Mouse (Mus musculus) granulocyte monocyte progenitor cell, adult 5-6 weeks (primary cell): ENCODE measurements around the gene Ythdc1. TPM values are rescaled to one million over a fixed set of nuclear protein-coding genes. Genes with fewer than 3 reads are reported as not detected.
"Not testable (repeated sequence)": the region's sequence is repeated elsewhere in the genome, so short reads cannot be mapped to it uniquely, and the experiment has no call there.

Experiments
- ATAC-seq: replicated peaks from 2 replicates; pipeline ENCODE4 v1.8.0; 2016; ENCODE audit warnings: mild to moderate bottlenecking, moderate TSS enrichment, inconsistent platforms; ENCODE audit not compliant: poor library complexity, severe bottlenecking
- total RNA-seq, 2 experiments: library from RNA; stranded (forward) in 1 of 2; stranded (reverse) in 1 of 2; fragments of 200-712, 200-1000 nt in 1 of 2; fragments of >200 nt in 1 of 2; fragmentation: Nextera tagmentation in 1 of 2; gene quantifications; 2 replicates each; pipeline ENCODE4 v1.2.3; 2014 to 2017

Gene Ythdc1
- total RNA-seq (2014; fragmentation: Nextera tagmentation) (86.3 and 90.3 TPM in 2 replicates), total RNA-seq (2017) (124 TPM in 2 replicates)

DNA sequence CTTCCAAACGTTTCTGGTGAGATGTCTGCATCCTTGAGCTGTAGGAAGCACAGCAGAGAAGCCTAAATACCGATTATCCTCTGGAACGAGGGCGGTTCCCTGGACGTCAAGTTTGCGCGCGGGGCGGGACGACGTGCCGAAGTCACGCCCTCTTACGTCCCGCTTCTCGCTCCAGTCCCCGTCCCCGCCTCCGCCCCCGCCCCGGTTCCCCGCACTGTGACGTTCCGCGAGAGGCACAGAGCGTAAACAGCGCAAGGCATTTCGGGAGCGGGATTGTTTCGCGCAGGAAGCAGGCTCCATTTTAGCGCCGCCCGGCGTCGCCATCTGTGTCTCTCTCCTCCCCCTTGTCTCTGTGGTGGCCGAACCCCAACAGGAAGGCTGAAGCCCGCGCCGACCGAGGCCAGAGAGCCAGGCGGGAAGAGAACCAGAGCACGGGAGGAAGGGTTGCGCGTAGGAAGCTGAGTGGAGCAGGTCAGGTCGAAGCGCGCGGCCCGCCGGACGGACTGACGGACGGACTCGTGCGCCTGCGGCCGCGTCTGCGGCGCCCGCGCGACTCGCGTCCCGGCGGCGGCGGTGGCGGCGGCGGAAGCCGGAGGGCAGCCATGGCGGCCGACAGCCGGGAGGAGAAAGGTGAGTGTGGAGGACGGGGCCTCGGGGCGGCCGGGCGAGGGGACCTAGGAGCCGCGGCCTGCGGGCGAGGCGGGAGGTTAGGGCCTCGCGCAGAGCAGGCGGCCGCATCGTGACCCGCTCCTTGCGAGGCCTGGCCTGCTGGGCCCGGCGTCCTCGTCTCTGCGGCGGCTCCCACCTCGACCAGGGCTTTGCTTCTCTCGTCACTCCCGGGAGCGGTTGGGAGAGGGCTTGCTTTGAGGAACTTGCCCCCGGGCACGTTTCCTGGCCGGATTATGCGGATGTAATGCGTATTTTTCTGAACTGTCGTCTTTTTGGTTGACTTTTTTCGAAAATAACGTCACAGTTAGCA, at the start of gene Ythdc1:
Gene Ythdc1, plus strand, starts transcription at position 260 of the 979 bp plus-strand sequence.
- peak; percentile 89 for ATAC-seq

DNA sequence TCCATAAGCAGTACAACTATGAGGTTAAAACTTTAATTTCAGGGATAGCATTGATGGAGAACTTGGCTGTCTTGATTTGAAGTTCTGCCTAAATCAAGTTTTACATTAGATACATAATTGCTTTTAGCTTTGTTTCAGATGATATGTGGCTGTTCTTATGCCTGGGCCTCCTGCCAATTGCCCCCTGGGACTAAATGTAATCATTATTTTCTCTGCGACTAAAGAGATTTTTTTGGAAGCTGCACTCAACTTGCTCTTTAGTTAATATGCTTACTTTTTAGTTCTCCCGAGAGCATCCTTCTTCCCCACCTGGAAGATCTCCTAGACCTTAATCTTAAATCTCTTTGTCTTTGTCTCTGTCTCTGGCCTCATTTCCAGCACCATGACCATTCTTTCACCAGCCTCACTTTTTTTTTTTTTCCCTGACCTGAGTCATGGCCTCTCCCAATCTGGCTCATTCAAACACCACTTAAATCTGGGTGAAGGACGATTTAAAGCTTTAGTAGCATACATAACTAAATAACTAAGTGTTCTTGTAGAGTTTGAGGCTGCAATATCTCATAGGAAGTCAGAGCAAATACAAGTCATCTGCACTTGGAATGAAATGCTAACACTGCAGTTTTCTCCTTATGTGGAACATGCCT, 34.9 kb upstream of the Ythdc1 start:
- ATAC-seq = no peak

DNA sequence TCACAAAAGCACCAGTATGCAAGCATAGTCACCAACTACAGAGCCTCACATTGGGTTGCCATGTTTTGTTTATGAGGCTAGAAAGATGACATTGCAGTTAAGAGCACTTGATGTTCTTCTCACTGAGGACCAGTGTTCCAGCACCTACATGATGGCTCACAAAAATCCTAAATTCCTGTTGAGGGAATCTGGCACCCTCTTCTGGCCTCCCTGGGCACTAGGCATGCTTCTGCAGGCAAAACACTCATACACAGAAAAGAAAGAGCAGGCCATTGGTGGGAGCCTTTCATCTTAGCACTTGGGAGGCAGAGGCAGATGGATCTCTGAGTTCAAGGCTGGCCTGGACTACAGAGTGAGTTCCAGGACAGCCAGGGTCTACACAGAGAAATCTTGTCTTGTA, 33.0 kb upstream of the Ythdc1 start:
- no peak for ATAC-seq

DNA sequence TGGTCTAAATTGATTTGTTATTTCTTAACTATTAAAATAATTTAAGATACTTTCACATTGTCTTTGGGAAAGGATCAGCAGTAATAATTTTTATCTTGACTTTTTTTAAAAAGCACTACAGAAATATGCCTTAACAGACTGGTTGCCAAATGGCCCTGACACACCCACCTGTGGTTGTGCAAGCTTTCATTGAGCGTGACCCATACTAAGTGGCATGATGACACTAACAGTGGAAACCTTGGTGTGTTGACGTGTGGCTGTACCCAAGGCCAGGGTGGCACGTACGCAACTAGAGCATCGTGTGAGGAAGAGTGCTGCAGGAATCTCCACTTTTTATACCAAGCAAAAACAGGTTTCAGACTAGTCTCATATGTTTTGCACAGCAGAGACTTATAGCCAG, 27.1 kb upstream of the Ythdc1 start:
- no peak for ATAC-seq

DNA sequence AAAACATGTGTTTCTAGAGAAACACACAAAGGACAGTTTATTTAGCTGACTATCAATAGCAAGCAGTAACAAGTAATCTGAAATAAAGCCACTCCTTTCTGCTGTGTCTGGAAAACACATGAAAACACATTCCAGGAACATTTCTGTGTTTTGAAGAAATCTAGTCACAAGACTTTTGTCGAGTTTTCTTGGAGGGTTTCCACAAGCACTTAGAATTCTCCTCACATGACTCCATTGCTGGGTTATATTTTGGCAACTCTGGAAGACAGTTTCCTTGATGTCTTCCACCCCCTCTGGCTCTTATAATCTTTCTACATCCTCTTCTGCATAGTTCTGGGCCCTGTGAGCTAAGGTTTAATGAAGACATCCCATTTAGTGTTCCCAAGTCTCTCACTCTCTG, 25.6 kb upstream of the Ythdc1 start:
- no peak for ATAC-seq

DNA sequence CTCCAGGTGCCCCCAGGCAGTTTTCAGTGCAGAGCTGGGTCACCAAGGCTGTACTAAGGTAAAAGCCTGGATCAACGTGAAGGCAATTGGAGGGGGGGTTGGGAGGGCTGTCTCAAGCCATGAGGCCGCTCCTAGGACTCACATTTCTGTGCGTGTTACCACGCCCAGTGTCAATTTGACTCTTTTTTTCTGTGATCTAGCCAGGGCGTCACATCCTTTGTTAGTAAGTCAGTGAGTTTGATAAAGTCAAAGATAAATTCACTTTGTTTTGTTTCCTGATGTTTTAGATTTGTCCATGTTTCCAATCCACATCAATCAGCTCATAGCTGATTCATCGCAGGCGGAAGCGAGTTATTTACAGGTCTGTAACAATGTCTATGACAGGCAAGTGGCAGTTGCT, 21.0 kb upstream of the Ythdc1 start:
- no peak for ATAC-seq

DNA sequence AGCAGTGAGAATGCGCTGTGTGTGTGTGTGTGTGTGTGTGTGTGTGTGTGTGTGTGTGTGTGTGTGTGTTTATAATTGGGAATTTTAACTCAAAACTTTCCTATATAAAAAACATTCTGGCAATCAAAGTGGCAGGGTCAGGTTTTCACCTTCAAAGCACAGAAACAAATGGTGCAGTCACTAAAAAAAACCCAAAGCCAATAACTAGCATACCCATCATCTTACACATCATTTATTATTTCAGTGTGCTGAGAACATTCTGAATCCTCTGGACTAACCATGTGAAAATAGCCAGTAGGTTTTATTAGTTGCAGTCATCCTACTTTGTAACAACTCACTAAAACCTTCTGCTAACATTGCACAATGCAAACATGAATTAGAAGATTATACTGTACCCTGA, 19.8 kb upstream of the Ythdc1 start:
- no peak for ATAC-seq

DNA sequence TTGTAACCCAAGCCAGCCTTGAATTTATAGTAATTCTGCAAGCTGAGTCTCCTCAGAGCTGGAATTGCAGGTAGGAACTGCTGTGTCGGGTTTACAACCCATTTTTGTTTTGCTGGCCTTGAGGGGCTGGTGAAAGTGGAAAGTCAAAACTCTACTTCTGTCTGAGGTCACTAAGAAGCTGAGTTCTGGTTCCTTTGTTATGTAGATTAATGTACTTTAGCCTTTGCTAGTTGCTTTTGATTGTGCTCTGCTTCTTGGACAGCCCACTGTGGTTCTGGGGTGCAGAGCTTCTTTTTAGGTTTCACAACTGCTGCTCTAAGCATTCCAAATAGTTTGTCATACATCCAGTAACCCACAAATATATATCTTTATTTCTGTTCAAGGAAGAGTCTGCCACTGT, 17.2 kb upstream of the Ythdc1 start:
- ATAC-seq = no peak

DNA sequence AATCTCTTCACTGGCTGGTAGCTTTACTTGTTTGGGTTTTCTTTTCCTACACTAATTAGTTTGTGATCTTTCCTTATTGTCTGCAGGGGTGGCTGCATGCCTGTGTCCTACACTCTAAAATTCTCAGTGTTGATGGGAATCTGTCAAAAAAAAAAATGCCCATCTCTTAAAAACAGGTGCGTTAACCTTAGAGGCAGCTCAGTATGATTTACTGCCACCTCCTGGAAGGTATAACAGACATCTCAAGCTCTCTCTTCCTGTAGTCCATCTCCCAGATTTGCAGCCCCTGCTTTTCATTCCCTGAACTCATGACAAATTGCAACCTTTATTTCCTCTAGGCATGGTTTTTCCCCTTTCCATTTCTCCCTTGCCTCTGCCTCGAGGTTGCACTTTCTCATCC, 14.1 kb upstream of the Ythdc1 start:
- no peak for ATAC-seq

DNA sequence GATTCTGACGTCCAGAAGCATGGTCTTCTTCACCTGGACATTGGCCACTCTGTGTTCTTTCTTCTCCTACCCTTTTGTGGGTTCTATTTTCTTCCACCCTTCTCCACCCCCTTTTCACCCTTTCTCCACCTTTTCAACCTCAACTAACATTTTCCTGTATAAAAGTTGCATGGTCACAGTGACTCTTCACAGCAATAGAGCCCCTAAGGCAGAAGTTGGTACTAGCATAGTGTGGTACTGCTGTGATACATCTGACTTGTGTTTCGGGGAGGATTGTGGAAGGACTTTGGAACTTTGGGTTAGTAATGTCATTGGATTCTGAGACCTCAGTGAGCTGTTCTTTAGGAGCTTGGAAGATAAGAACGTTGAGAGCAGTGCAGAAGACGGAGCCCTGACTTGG, 11.8 kb upstream of the Ythdc1 start:
- ATAC-seq = no peak

DNA sequence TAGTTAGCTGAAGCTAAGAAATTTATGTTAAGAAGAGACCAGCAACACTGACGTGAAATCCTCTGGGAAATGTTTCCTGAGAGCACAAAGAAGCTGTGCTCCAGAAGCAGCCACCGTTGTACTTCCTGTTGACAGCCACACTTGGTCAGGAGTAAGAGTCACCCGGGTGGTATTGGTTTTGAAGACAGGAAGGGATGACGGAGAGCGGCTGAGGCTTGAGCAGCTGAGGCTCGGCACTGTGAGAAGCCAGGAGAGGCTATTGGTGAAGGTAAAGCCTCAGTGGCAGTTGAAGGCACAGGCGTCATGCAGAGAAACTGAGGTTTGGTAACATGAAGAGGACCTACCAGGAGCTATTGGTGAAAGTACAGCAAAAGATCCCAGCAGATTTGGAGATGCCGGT, 11.2 kb upstream of the Ythdc1 start:
- peak; percentile 80 for ATAC-seq

DNA sequence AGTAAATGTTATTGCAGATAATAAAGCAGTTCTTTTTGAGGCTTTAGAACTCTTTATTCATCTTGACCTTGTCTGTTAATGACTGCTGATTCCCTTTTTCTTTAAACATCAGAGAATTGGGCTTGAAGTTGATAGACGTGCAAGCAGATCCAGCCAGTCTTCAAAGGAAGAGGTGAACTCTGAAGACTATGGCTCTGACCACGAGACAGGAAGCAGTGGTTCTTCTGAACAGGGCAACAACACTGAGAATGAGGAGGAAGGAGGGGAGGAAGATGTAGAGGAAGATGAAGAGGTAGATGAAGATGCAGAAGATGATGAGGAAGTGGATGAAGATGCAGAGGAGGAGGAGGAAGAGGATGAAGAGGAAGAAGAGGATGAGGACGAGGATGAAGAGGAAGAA, 12.8 kb downstream of the Ythdc1 start:
- ATAC-seq = peak; percentile 37

DNA sequence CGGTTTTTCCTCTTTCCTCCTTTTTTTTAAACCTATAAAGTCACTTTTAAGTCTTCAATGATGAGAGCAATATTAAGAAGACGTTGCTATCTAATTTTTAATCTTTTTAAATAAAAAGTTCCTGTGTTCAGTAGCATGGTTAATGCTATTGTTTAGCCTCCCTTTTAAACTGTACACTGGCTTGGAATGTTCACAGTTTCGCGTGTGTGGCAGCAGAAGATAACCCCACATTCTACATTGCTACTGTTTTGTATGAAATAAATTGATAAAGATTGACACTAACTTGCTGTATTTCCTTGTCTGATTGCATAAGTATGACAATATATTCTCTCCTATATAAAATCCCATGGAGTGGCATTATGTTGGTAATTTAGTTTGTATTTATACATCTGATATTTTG, 32.4 kb downstream of the Ythdc1 start:
- not testable (repeated sequence) for ATAC-seq

DNA sequence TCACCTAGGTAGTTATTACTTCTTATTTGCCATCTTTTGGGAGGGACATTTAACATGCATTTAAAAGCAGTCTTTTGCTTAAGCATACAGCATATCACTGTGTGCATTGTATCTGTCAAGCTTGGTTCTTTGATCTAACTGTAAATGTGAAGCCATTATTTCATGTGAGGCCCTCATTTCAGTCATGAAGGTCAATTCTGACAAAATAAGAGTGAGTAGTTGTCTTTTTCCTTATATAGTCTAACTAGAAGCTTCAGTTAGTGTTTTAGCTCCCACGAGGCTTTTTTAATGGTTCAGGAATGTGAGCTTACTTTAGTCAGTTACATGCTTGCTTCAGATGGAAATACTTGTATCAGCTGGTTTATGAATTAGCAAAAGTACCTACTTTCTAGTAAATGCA, 34.1 kb downstream of the Ythdc1 start:
- ATAC-seq = no peak

DNA sequence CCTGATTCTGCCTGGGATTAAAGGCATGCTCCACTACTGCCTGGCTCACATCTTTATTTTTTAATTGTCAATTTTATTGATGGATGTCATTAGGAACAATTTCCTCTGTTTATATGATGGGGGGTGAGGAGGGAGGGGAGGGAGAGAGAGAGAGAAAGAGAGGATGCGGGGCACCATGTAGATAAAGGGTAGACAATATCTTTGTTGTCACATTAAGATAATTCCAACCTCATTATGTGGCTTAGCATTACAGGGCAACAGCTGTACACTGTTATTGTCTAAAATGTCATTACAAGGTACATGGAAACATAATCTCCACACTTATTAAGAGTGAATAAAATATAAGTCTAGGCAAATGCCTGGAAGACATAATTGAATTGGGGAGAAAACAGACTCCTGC, 35.5 kb downstream of the Ythdc1 start:
- no peak for ATAC-seq

DNA sequence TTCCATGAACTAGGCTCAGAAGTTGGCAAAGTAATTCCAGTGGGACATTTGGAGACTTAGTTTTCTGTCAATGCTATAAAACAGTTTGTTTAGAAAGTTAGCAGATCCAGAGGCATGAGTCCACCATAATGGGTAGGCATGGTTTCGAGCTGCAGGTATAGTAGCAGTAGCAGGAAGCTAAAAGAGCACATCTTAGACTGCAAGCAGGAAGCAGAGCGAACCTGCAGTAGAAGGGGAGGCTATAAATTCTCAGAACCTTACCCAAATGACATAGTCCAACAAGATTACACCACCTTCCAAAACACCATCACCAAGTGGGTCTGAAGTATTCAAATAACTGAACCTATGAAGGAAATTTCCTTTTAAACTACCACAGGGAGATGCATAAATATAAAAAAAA, 36.2 kb downstream of the Ythdc1 start:
- ATAC-seq = no peak

DNA sequence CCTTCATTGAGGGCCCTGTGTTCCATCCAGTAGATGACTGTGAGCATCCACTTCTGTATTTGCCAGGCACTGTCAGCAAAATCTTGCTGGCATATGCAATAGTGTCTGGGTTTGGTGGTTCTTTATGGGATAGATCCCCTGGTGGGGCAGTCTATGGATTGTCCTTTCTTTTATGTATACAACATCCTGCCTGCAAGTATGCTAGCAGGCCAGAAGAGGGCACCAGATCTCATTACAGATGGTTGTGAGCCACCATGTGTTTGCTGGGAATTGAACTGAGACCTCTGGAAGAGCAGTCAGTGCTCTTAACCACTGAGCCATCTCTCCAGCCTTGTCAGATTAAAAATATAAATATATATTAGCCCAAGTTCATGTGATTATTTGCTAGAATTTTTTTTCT, 37.2 kb downstream of the Ythdc1 start:
- not testable (repeated sequence) for ATAC-seq

DNA sequence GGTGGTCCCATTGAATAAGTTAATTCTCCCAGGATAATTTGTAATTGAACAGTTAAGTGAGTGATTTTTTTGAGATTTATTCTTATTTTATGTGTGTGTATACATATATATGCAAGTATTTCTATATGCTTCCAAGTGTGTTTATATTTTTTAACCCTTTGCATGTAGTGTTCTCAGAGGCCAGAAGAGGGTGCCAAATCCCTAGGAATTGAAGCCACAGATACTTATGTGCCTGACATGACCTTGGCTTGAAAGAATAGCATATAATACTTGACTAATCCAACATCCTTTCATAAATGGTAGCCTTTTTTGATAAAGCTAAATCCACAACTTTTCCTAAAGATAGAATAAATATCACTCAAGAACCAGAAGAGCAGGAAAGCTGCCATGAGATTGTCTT, 46.1 kb downstream of the Ythdc1 start:
- no peak; the same call in 1 of the 2 replicates for ATAC-seq

DNA sequence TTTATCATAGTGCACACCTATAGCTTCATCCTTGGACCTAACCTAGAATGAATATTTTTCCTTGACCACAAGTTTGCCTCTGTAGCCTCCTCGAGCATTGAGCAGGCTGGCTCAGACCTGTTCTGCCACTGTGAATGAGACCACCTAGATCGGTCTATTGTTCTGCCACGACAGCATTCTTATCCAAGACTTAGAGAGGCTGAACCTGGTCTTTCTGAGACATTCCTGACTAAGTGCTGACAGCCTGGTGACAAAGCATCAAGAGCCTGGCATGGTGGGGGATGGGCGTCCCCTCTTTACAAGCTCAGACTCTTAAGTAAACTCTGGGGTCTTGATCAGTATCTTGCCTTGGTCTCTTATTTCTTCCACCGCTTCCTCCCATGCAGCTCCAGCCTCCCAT, 47.6 kb downstream of the Ythdc1 start:
- no peak for ATAC-seq

DNA sequence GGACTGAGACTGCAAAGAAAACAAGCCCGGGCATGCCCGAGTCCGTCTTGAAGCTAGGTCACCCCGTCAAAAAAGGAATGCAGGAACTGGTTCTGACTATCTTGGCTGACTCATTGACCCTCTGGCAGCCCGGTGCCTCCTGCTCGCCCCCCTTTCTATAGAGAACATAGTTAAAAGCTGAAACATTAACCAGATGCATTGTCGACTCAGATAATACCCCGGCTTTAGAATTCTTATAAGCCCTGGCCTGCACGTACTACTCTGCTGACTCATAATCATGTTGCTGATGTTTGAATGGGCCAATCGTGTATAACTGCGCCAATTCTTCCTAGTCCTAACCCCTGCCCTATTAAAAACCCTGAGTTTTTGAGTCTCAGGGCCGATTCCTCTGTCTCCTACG, 52.5 kb downstream of the Ythdc1 start:
- ATAC-seq = not testable (repeated sequence)

DNA sequence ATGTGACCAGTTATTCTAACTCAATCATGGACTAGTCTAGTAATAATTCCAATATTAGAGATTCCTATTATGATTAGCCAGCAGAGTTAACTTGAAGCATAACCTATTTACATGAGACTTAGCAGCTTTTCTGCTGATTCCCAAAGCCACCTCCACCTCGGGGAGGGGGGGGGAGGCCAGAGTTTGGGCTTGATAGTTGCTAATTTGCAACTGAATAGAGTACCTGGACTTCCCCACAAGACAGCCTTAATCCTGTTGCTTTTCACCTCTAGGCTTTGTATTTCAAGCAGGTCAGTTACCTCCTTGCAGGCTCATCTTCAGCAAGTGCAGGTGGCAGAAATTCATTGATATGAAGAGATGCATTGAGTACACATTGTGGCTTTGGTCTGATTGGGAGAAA, 53.7 kb downstream of the Ythdc1 start:
- no peak for ATAC-seq

DNA sequence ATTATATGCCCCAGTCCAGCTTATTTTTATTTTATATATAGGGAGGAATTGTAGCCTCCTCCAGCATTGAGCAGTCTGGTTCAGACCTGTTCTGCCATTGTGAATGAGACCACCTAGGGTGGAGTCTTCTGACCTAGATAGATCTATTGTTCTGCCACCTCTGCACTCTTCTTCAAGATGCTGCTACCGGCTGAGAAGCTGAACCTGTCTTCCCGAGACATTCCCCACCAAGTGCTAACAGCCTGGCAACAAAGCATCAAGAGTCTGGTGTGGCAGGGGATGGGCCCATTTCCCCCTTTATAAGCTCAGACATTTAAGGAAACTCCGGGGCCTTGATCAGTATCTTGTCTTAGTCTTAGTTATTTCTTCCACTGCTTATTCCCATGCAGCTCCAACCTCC, 54.3 kb downstream of the Ythdc1 start:
- ATAC-seq = no peak
